Mouse (Mus musculus): ENCODE measurements around the gene Actn1.

GRCm38 (mm10) chr12:80145365-80145764 is 114.8 kb downstream of the Actn1 start:
- no peak for TF ChIP-seq CTCF (IDR thresholded peaks at IDR 0.05; ENCODE audit: low read depth)
- TF ChIP-seq EP300 (IDR thresholded peaks at IDR 0.05; ENCODE audit: low read depth) = no peak

Data from heart, postnatal 0 days (tissue).